Mouse (Mus musculus) hindbrain, embryonic 14.5 days (tissue): Measurements from ENCODE around the gene Gpr25. TPM values are rescaled to one million over a fixed set of nuclear protein-coding genes. Genes with fewer than 3 reads are reported as not detected.

Experiments
- ATAC-seq: fragments of 200-750 bp; cut with Nextera tagmentation; 2 replicates; pipeline ENCODE4 v1.8.0; 2017; ENCODE audit warnings: moderate number of reproducible peaks, mild to moderate bottlenecking, moderate TSS enrichment, moderate library complexity; ENCODE audit not compliant: low FRiP score
- DNase-seq: peaks from one replicate; pipeline ENCODE4 v3.0.0-alpha.2; 2015; ENCODE audit warnings: low spot score
- H3K27ac ChIP-seq: fragments of 300-500 bp; sonication (generic); 2 replicates; pipeline ENCODE4 v1.5.1; 2014; ENCODE audit warnings: mild to moderate bottlenecking, moderate library complexity
- H3K27me3 ChIP-seq: fragments of 300-500 bp; sonication (generic); 2 replicates; pipeline ENCODE4 v1.6.1; 2014; ENCODE audit warnings: mild to moderate bottlenecking, low read length, mixed read lengths; ENCODE audit not compliant: control insufficient read depth, insufficient read depth
- H3K36me3 ChIP-seq: fragments of 300-500 bp; sonication (generic); replicated peaks from 2 replicates; pipeline ENCODE4 v1.6.1; 2014; ENCODE audit not compliant: control insufficient read depth, insufficient read depth
- H3K4me1 ChIP-seq: fragments of 300-500 bp; sonication (generic); replicated peaks from 2 replicates; pipeline ENCODE4 v1.6.1; 2014; ENCODE audit warnings: antibody characterized with exemption, low read length, mixed read lengths; ENCODE audit not compliant: control insufficient read depth, insufficient read depth
- H3K4me2 ChIP-seq: fragments of 300-500 bp; sonication (generic); replicated peaks from 2 replicates; pipeline ENCODE4 v1.6.1; 2014; ENCODE audit warnings: mild to moderate bottlenecking, moderate library complexity
- H3K4me3 ChIP-seq: fragments of 300-500 bp; sonication (generic); replicated peaks from 2 replicates; pipeline ENCODE4 v1.5.1; 2014; ENCODE audit warnings: mild to moderate bottlenecking, low read length
- H3K9ac ChIP-seq: fragments of 300-500 bp; sonication (generic); 2 replicates; pipeline ENCODE4 v1.6.1; 2014
- H3K9me3 ChIP-seq: fragments of 300-500 bp; sonication (generic); 2 replicates; pipeline ENCODE4 v1.6.1; 2016; ENCODE audit warnings: low read length; ENCODE audit not compliant: control insufficient read depth
- WGBS: fragments of 180-500 bp; shearing (Covaris S2); extraction: QIAGEN DNeasy Blood & Tissue Kit; methylation state at CpG from one replicate; pipeline ENCODE4 v1.1.7; 2014; 5-methylcytosine and 5-hydroxymethylcytosine counted together
- polyA plus RNA-seq: library from polyadenylated mRNA; unstranded; fragments of >200 nt; fragmentation: Nextera tagmentation; extraction: Ambion mirVana; gene quantifications from 2 replicates; pipeline ENCODE4 v1.2.1, GENCODE M21; 2014

Gpr25 gene
- polyA plus RNA-seq, 1 experiment from 2014 or later: 1.2 TPM

GRCm38 (mm10) chr1:136230201-136230600 is 30.5 kb downstream of the Gpr25 start:
- WGBS: 30% methylated on average over 11 of the region's 11 CpGs
- no peak for DNase-seq

GRCm38 (mm10) chr1:136229040-136229373 is 31.7 kb downstream of the Gpr25 start:
- Histone ChIP-seq H3K27me3 (0 out of 2 replicates have a peak, but pooled peaks cover 7% of the 10 kb centered on the region), H3K27ac (no peak overlapping the region), H3K4me1 (peaks cover 45% of the 10 kb centered on the region), H3K4me3 (no peak overlapping the region), H3K9ac (no peak overlapping the region), H3K9me3 (no peaks in the 10 kb centered on the region), H3K4me2 (no peak overlapping the region), H3K36me3 (no peaks in the 10 kb centered on the region)
- DNase-seq (no peak), ATAC-seq (no peak)
- WGBS: 18% methylated on average over 6 of the region's 6 CpGs

More at GRCm38 (mm10) chr1:136230201-136230600, 30.5 kb downstream of the Gpr25 start:
- Histone ChIP-seq H3K9me3 (no peaks in the 10 kb centered on the region), H3K4me3 (no peak overlapping the region), H3K27me3 (0 out of 2 replicates have a peak, but pooled peaks cover 7% of the 10 kb centered on the region), H3K4me2 (0 out of 2 replicates have a peak overlapping the region, but pooled peaks have one; percentile 5), H3K36me3 (no peaks in the 10 kb centered on the region), H3K9ac (no peak overlapping the region), H3K27ac (no peak overlapping the region), H3K4me1 (peaks cover 45% of the 10 kb centered on the region)
- no peak for ATAC-seq

- Histone ChIP-seq H3K9me3 (no peaks in the 10 kb centered on the region), H3K36me3 (no peaks in the 10 kb centered on the region), H3K4me1 (peaks cover 45% of the 10 kb centered on the region), H3K9ac (no peak overlapping the region), H3K27me3 (0 out of 2 replicates have a peak, but pooled peaks cover 6% of the 10 kb centered on the region), H3K4me2 (no peak overlapping the region), H3K27ac (no peak overlapping the region), H3K4me3 (no peak overlapping the region)
- ATAC-seq (no peak), DNase-seq (no peak)
- WGBS: 5% methylated on average over 13 of the region's 13 CpGs
These were observed 32.2 kb downstream of the Gpr25 start for GRCm38 (mm10) chr1:136228328-136229039.

GRCm38 (mm10) chr1:136227870-136228269 is 32.8 kb downstream of the Gpr25 start:
- Histone ChIP-seq H3K36me3 (no peaks in the 10 kb centered on the region), H3K9ac (no peak overlapping the region), H3K9me3 (no peaks in the 10 kb centered on the region), H3K4me2 (no peak overlapping the region), H3K4me1 (peaks cover 45% of the 10 kb centered on the region), H3K27ac (no peak overlapping the region), H3K27me3 (0 out of 2 replicates have a peak, but pooled peaks cover under 1% of the 10 kb centered on the region), H3K4me3 (no peak overlapping the region)
- ATAC-seq (no peak), DNase-seq (no peak)
- 52% methylated on average over 4 of the region's 4 CpGs for WGBS

- Histone ChIP-seq H3K4me2 (no peak overlapping the region), H3K4me3 (no peak overlapping the region), H3K9me3 (no peaks in the 10 kb centered on the region), H3K4me1 (peaks cover 36% of the 10 kb centered on the region), H3K36me3 (no peaks in the 10 kb centered on the region), H3K9ac (no peak overlapping the region), H3K27me3 (no peaks in the 10 kb centered on the region), H3K27ac (no peak overlapping the region)
- 96% methylated on average over 8 of the region's 8 CpGs for WGBS
- no peak for DNase-seq
- ATAC-seq: no peak
These were observed 34.0 kb downstream of the Gpr25 start for GRCm38 (mm10) chr1:136226626-136227025.

GRCm38 (mm10) chr1:136225846-136226245 is 34.8 kb downstream of the Gpr25 start:
- H3K9ac ChIP-seq: no peak overlapping the region
- no peaks in the 10 kb centered on the region for H3K36me3 ChIP-seq
- no peaks in the 10 kb centered on the region for H3K9me3 ChIP-seq
- H3K4me2 ChIP-seq: no peak overlapping the region
- no peaks in the 10 kb centered on the region for H3K27me3 ChIP-seq
- WGBS: 96% methylated on average over 8 of the region's 8 CpGs
- DNase-seq (no peak), ATAC-seq (no peak)
- H3K4me3 ChIP-seq: no peak overlapping the region
- H3K4me1 ChIP-seq: peaks cover 28% of the 10 kb centered on the region
- H3K27ac ChIP-seq: no peak overlapping the region

- Histone ChIP-seq H3K27ac (no peak overlapping the region), H3K4me1 (peaks cover 14% of the 10 kb centered on the region), H3K9ac (no peak overlapping the region), H3K36me3 (no peaks in the 10 kb centered on the region), H3K4me3 (no peak overlapping the region), H3K9me3 (no peaks in the 10 kb centered on the region), H3K27me3 (no peaks in the 10 kb centered on the region), H3K4me2 (no peak overlapping the region)
- WGBS: 92% methylated on average over 10 of the region's 10 CpGs
- ATAC-seq: no peak
- DNase-seq: no peak
These were observed 36.8 kb downstream of the Gpr25 start for GRCm38 (mm10) chr1:136223758-136224342.

GRCm38 (mm10) chr1:136222386-136222785 is 38.3 kb downstream of the Gpr25 start:
- Histone ChIP-seq H3K9ac (no peak overlapping the region), H3K4me1 (0 out of 2 replicates have a peak, but pooled peaks cover 2% of the 10 kb centered on the region), H3K27ac (no peak overlapping the region), H3K4me3 (no peak overlapping the region), H3K27me3 (no peaks in the 10 kb centered on the region), H3K9me3 (no peaks in the 10 kb centered on the region), H3K36me3 (no peaks in the 10 kb centered on the region), H3K4me2 (no peak overlapping the region)
- 87% methylated on average over 10 of the region's 10 CpGs for WGBS
- DNase-seq: no peak
- ATAC-seq: no peak

- H3K36me3 ChIP-seq: no peaks in the 10 kb centered on the region
- 82% methylated on average over 10 of the region's 10 CpGs for WGBS
- ATAC-seq (no peak), DNase-seq (no peak)
- no peaks in the 10 kb centered on the region for H3K4me1 ChIP-seq
- no peak overlapping the region for H3K4me2 ChIP-seq
- H3K9ac ChIP-seq: no peak overlapping the region
- H3K27me3 ChIP-seq: no peaks in the 10 kb centered on the region
- H3K4me3 ChIP-seq: no peak overlapping the region
- no peak overlapping the region for H3K27ac ChIP-seq
- H3K9me3 ChIP-seq: no peaks in the 10 kb centered on the region
These were observed 40.4 kb downstream of the Gpr25 start for GRCm38 (mm10) chr1:136220037-136220871.
